In the genomic region with DNA sequence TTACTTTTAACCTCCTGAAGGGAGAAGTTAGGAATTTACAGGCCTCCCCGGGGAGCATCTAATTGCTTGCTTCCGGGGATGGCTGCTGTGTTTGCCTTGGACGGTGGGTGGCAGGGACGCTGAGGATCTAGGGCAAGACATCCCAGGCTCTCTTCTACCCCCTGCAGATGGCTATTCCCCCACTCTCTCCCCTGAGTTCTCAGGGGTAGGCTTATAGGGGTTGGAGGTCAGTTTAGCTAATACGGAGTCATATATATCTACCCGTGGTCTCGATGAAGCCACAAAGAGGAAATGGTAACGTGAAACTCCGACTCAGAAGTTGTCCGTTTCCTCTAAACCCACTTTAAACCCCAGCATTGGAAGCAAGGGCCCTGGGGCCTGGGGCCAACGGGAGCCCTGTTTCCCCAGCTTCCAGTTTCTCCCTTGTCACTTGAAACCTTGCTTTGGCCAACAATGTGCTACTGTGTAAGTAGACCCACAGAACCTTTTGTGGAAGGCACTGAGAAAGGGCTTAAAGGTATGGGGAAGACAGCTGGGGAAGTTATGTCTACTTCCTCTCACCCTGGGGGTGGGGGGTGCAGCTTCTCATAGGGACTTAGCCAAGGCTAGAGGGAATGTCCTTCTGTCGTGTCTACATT, we compare ENCODE assay signal across 8 mouse cellular contexts.
DNase-seq lines count a peak whose midpoint lies in the region; ATAC-seq and TF ChIP-seq lines count a peak whose summit lies in the region.

No protein-coding gene starts in this region.

- no peaks in the 10 kb centered on the region for H3K9me3 ChIP-seq in hindbrain, embryonic 10.5 days
- H3K9me3 ChIP-seq in midbrain, embryonic 13.5 days: no peaks in the 10 kb centered on the region

- H3K4me1 ChIP-seq in kidney, adult 2 months (ENCODE audit: control insufficient read depth, insufficient read depth, low read length): no peaks in the 10 kb centered on the region
- peaks cover 34% of the 10 kb centered on the region for H3K4me1 ChIP-seq in hindbrain, embryonic 10.5 days (replicated peaks)
- H3K4me1 ChIP-seq in midbrain, embryonic 13.5 days (replicated peaks): peaks cover 20% of the 10 kb centered on the region

- no peak overlapping the region for H3K4me3 ChIP-seq in kidney, adult 2 months (ENCODE audit: insufficient read depth, low read depth, low read length)
- no peak overlapping the region for H3K4me3 ChIP-seq in hindbrain, embryonic 10.5 days
- no peak overlapping the region for H3K4me3 ChIP-seq in midbrain, embryonic 13.5 days (replicated peaks)

- no peaks in the 10 kb centered on the region for H3K36me3 ChIP-seq in kidney, adult 2 months (ENCODE audit: control insufficient read depth, insufficient read depth, low read length)
- H3K36me3 ChIP-seq in hindbrain, embryonic 10.5 days: no peaks in the 10 kb centered on the region
- no peaks in the 10 kb centered on the region for H3K36me3 ChIP-seq in midbrain, embryonic 13.5 days

- ATAC-seq in midbrain, embryonic 13.5 days: peak; percentile 15

- no peaks in the 10 kb centered on the region for H3K27me3 ChIP-seq in kidney, adult 2 months (replicated peaks; ENCODE audit: control insufficient read depth, insufficient read depth, low read length)
- H3K27me3 ChIP-seq in hindbrain, embryonic 10.5 days (ENCODE audit: insufficient read depth, poor library complexity, severe bottlenecking): peaks cover 98% of the 10 kb centered on the region
- peaks cover 85% of the 10 kb centered on the region for H3K27me3 ChIP-seq in midbrain, embryonic 13.5 days

- TF ChIP-seq CTCF in kidney, adult 2 months (conservative IDR thresholded peaks at IDR 0.05; ENCODE audit: insufficient read depth, insufficient read length, low read depth, low read length): no peak

- DNase-seq in kidney, adult 2 months: no peak
- DNase-seq in kidney, postnatal 14 days: no peak
- peak; percentile 86 for DNase-seq in ZHBTc4 (ENCODE audit: low read depth, low spot score)
- DNase-seq in hindbrain, embryonic 10.5 days (ENCODE audit: low spot score): peak; percentile 32
- DNase-seq in cerebellum, postnatal 36 days: no peak
- DNase-seq in T-cell, adult 2 months (ENCODE audit: low spot score): no peak
- DNase-seq in layer of hippocampus, postnatal 25 days (ENCODE audit: extremely low spot score in 1 of 2, low spot score in 1 of 2): no peak

- TF ChIP-seq POLR2A in kidney, adult 2 months (IDR thresholded peaks at IDR 0.05; ENCODE audit: low read depth, low read length): no peak

- H3K4me2 ChIP-seq in midbrain, embryonic 13.5 days (replicated peaks): no peak overlapping the region

- WGBS in kidney, adult 2 months: 41% methylated on average over 12 of the region's 12 CpGs
- 16% methylated on average over 12 of the region's 12 CpGs for WGBS in hindbrain, embryonic 10.5 days
- 25% methylated on average over 12 of the region's 12 CpGs for WGBS in midbrain, embryonic 13.5 days

- H3K27ac ChIP-seq in kidney, adult 2 months (ENCODE audit: insufficient read depth, low read depth, low read length): peak overlapping the region; percentile 7; the same call in 1 of the 2 replicates
- 0 out of 2 replicates have a peak overlapping the region, but pooled peaks have one; percentile 9 for H3K27ac ChIP-seq in hindbrain, embryonic 10.5 days
- no peak overlapping the region for H3K27ac ChIP-seq in midbrain, embryonic 13.5 days

- no peak overlapping the region for H3K9ac ChIP-seq in midbrain, embryonic 13.5 days (replicated peaks)

Comparison
In these comparisons a context has a peak if more than half of its experiments do, and no peak if none do; other contexts are left out.
1. DNase-seq: peak in ZHBTc4 (single experiment) and hindbrain, embryonic 10.5 days (single experiment); none in kidney, adult 2 months (single experiment), kidney, postnatal 14 days (single experiment), cerebellum, postnatal 36 days (0 of 2), T-cell, adult 2 months (single experiment) and layer of hippocampus, postnatal 25 days (0 of 2).